ENCODE assay signal across 10 mouse cellular contexts in the genomic region with DNA sequence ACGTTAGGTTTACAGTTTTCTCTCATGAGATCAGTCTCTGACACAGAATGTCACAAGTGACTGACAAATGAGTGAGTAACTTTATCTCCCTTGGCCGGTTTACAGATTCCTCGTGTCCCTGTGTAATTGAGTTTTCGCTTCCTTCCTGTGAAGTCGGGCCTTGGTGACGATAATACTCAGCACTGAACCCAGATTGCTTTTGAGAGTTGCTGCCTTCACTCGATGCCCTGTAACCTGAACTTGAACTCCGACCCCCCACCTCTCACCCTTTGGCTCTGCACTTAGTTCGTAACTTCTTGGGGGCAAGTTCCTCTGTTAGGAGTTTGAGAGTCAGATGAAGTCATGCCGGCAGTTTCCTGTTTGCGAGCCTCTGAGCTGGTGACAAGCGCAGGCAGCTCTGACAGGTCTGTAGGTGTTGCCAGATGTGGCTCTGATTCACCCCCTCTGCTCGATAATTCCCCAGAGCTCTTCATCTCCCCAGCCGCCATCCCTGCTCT.
A peak's percentile ranks its signal among the peaks of the same experiment; 100 is the strongest.
DNase-seq lines count a peak whose midpoint lies in the region; ATAC-seq lines count a peak whose summit lies in the region.
"Had no signal": no experiment of that assay in that cellular context is flagged by ENCODE, and none has a peak within 500 bp of the region (broad histone marks: within the 10 kb centered on the region; RNA-seq: fewer than 3 reads in every experiment).

No protein-coding gene starts in this region.

- H3K27ac ChIP-seq in forebrain, embryonic 10.5 days = peak overlapping the region; percentile 7; the same call in 1 of the 2 replicates
- H3K27ac ChIP-seq in forebrain, embryonic 14.5 days (ENCODE audit: low read depth, low read length) = no peak overlapping the region
- H3K27ac ChIP-seq in embryonic facial prominence, embryonic 14.5 days (replicated peaks; ENCODE audit: low read depth, low read length) = no peak overlapping the region
- H3K27ac ChIP-seq: hindbrain, embryonic 12.5 days; midbrain, embryonic 12.5 days had no signal

- ATAC-seq in forebrain, embryonic 14.5 days = no peak
- peak; percentile 30; the same call in 1 of the 2 replicates for ATAC-seq in embryonic facial prominence, embryonic 14.5 days (ENCODE audit: low read depth)

- H3K36me3 ChIP-seq in forebrain, embryonic 10.5 days (replicated peaks) = no peaks in the 10 kb centered on the region
- 0 out of 2 replicates have a peak, but pooled peaks cover 7% of the 10 kb centered on the region for H3K36me3 ChIP-seq in forebrain, embryonic 14.5 days (ENCODE audit: control insufficient read depth, insufficient read depth, low read length)
- no peaks in the 10 kb centered on the region for H3K36me3 ChIP-seq in embryonic facial prominence, embryonic 14.5 days (ENCODE audit: control insufficient read depth, insufficient read depth, low read length)
- H3K36me3 ChIP-seq: hindbrain, embryonic 12.5 days; midbrain, embryonic 12.5 days had no signal

- no peaks in the 10 kb centered on the region for H3K9me3 ChIP-seq in forebrain, embryonic 10.5 days
- no peaks in the 10 kb centered on the region for H3K9me3 ChIP-seq in forebrain, embryonic 14.5 days (replicated peaks; ENCODE audit: control insufficient read depth, low read length)
- no peaks in the 10 kb centered on the region for H3K9me3 ChIP-seq in embryonic facial prominence, embryonic 14.5 days (ENCODE audit: control insufficient read depth, low read length)
- H3K9me3 ChIP-seq: hindbrain, embryonic 12.5 days; midbrain, embryonic 12.5 days had no signal

- no peak overlapping the region for H3K4me2 ChIP-seq in forebrain, embryonic 14.5 days (ENCODE audit: low read length)
- H3K4me2 ChIP-seq in embryonic facial prominence, embryonic 14.5 days (ENCODE audit: low read depth, low read length) = 0 out of 2 replicates have a peak overlapping the region, but pooled peaks have one; percentile 18
- H3K4me2 ChIP-seq: hindbrain, embryonic 12.5 days; midbrain, embryonic 12.5 days had no signal

- DNase-seq in forebrain, embryonic 10.5 days (ENCODE audit: extremely low spot score, low spot score) = no peak
- no peak for DNase-seq in forebrain, embryonic 14.5 days (ENCODE audit: low spot score)
- peak; percentile 47 for DNase-seq in 3134 (ENCODE audit: extremely low read depth, insufficient read length, low spot score)
- no peak for DNase-seq in embryonic facial prominence, embryonic 14.5 days (ENCODE audit: low spot score)
- peak; percentile 55 for DNase-seq in lung, postnatal 14 days
- no peak for DNase-seq in c-Kit-positive CD71-positive TER-119-positive erythroid progenitor cells, embryonic 14.5 days (ENCODE audit: low spot score)
- DNase-seq in layer of hippocampus, postnatal 36 days = no peak
- no peak for DNase-seq in urinary bladder, postnatal 25 days (ENCODE audit: low spot score)

- 69% methylated on average over 14 of the region's 14 CpGs for WGBS in forebrain, embryonic 10.5 days
- WGBS in forebrain, embryonic 14.5 days = 80% methylated on average over 14 of the region's 14 CpGs
- 26% methylated on average over 14 of the region's 14 CpGs for WGBS in embryonic facial prominence, embryonic 14.5 days

- H3K9ac ChIP-seq in forebrain, embryonic 14.5 days (ENCODE audit: low read length) = no peak overlapping the region
- no peak overlapping the region for H3K9ac ChIP-seq in embryonic facial prominence, embryonic 14.5 days (ENCODE audit: low read depth, low read length)
- H3K9ac ChIP-seq: hindbrain, embryonic 12.5 days; midbrain, embryonic 12.5 days had no signal

- H3K4me3 ChIP-seq in forebrain, embryonic 10.5 days = no peak overlapping the region
- no peak overlapping the region for H3K4me3 ChIP-seq in forebrain, embryonic 14.5 days (ENCODE audit: low read depth, low read length)
- H3K4me3 ChIP-seq in embryonic facial prominence, embryonic 14.5 days (ENCODE audit: low read depth, low read length) = no peak overlapping the region
- H3K4me3 ChIP-seq: hindbrain, embryonic 12.5 days; midbrain, embryonic 12.5 days had no signal

- H3K4me1 ChIP-seq in forebrain, embryonic 10.5 days = peaks cover 76% of the 10 kb centered on the region
- H3K4me1 ChIP-seq in forebrain, embryonic 14.5 days (ENCODE audit: control insufficient read depth, insufficient read depth, low read length) = peaks cover 32% of the 10 kb centered on the region
- peaks cover 48% of the 10 kb centered on the region for H3K4me1 ChIP-seq in embryonic facial prominence, embryonic 14.5 days (ENCODE audit: control insufficient read depth, insufficient read depth, low read length)

- no peaks in the 10 kb centered on the region for H3K27me3 ChIP-seq in forebrain, embryonic 10.5 days (ENCODE audit: poor library complexity, severe bottlenecking)
- no peaks in the 10 kb centered on the region for H3K27me3 ChIP-seq in forebrain, embryonic 14.5 days (replicated peaks; ENCODE audit: control insufficient read depth, insufficient read depth, low read length)
- no peaks in the 10 kb centered on the region; the same call in 1 of the 2 replicates for H3K27me3 ChIP-seq in embryonic facial prominence, embryonic 14.5 days (replicated peaks; ENCODE audit: control insufficient read depth, insufficient read depth, low read length)
- H3K27me3 ChIP-seq: hindbrain, embryonic 12.5 days; midbrain, embryonic 12.5 days had no signal

Comparison
In these comparisons a context has a peak if more than half of its experiments do, and no peak if none do; other contexts are left out.
1. DNase-seq: peak in 3134 (single experiment) and lung, postnatal 14 days (single experiment); none in forebrain, embryonic 10.5 days (single experiment), forebrain, embryonic 14.5 days (single experiment), embryonic facial prominence, embryonic 14.5 days (single experiment), c-Kit-positive CD71-positive TER-119-positive erythroid progenitor cells, embryonic 14.5 days (single experiment), layer of hippocampus, postnatal 36 days (0 of 2) and urinary bladder, postnatal 25 days (single experiment).